Mouse (Mus musculus) bone marrow, adult 2 months (tissue): ENCODE data around the gene Platr25.
"Not testable (repeated sequence)": the region's sequence is repeated elsewhere in the genome, so short reads cannot be mapped to it uniquely, and the experiment has no call there.

Experiments
- CTCF ChIP-seq: fragments of 200-500 bp; IDR thresholded peaks from 2 replicates; pipeline ENCODE4 v1.5.1; 2011; ENCODE audit warnings: low read length, control low read depth; ENCODE audit not compliant: control insufficient read depth, insufficient read depth
- POLR2A ChIP-seq: fragments of 200-500 bp; IDR thresholded peaks from 2 replicates; pipeline ENCODE4 v1.6.1; 2011; ENCODE audit warnings: low read depth, mild to moderate bottlenecking, control low read depth, low read length, borderline replicate concordance; ENCODE audit not compliant: control insufficient read depth

- not testable (repeated sequence) for TF ChIP-seq CTCF, POLR2A
These were observed at the start of gene Platr25 for GRCm38 (mm10) chr13:62760432-62761415.
